Mouse (Mus musculus) T-helper 17 cell (primary cell): ENCODE measurements around the gene Lamtor2.

Experiments used
- in situ Hi-C, 2 experiments: fragments of 300-600 bp; cut with MboI, MseI; formaldehyde crosslinking; loops; 1 replicate in 1 of 2; 2 replicates in 1 of 2; pipeline ENCODE4 v1.15.1; 2025; ENCODE audit warnings: high pct_unique_total_duplicates in 2 of 2

Gene Lamtor2

GRCm38 (mm10) chr3:88528646-88529045, 24.2 kb downstream of the Lamtor2 start:
- in situ Hi-C loops: no loop called here

DNA sequence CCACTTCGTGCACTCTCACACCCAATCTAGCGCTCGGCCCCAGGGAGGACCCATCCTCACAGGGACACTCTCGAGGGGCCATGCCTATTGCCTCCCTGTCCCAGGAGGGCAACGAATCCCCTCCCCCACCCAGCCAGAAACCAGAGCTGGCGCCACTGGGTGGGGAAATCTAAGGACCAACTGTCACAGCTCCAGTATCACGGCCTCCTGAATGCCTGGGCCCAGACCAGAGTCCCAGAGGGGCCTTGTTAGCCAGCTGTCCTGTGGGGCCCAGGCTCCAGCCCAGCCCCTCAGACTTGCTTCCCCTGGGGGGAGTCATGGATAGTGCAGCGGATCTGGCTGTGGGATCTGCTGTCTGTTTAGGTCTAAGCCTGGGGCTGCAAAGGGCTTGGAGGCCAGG, 25.3 kb downstream of the Lamtor2 start:
- in situ Hi-C loops: no loop called here

- in situ Hi-C loops: no loop called here
These were observed 26.4 kb downstream of the Lamtor2 start for GRCm38 (mm10) chr3:88526157-88527131.

- in situ Hi-C loops: no loop called here
These were observed 27.9 kb downstream of the Lamtor2 start for GRCm38 (mm10) chr3:88525021-88525420.

DNA sequence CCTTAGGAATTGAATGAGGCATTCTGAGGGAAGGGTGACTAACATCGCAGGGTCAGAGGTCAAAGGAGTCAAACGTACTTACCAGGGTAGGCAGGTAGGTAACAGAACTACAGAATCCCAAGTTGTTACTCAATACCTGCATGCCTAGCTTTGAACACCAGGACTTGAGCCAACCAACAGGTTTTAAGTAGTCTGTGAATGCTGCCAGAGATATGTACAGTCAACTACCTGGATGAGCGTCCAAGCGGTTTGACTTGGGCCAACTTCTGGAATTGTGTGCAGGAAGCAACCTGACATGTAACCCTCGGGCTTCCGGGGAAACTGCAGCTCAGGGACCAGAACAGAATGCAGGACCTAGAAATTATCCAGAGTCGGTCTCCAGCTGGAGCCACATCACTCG, 29.8 kb downstream of the Lamtor2 start:
- in situ Hi-C loops: loop anchor here (5.0 kb wide), 2 partner anchors 36 to 116 kb away; no protein-coding TSS in a partner anchor

GRCm38 (mm10) chr3:88521803-88522331, 31.0 kb downstream of the Lamtor2 start:
- in situ Hi-C loops: loop anchor here (5.0 kb wide), 2 partner anchors 35 to 115 kb away; no protein-coding TSS in a partner anchor

- in situ Hi-C loops: loop anchor here (5.0 kb wide), 2 partner anchors 34 to 114 kb away; no protein-coding TSS in a partner anchor
These were observed 31.7 kb downstream of the Lamtor2 start for GRCm38 (mm10) chr3:88521156-88521555.

GRCm38 (mm10) chr3:88520078-88520477, 32.8 kb downstream of the Lamtor2 start:
- in situ Hi-C loops: loop anchor here (5.0 kb wide), 2 partner anchors 33 to 113 kb away; no protein-coding TSS in a partner anchor

DNA sequence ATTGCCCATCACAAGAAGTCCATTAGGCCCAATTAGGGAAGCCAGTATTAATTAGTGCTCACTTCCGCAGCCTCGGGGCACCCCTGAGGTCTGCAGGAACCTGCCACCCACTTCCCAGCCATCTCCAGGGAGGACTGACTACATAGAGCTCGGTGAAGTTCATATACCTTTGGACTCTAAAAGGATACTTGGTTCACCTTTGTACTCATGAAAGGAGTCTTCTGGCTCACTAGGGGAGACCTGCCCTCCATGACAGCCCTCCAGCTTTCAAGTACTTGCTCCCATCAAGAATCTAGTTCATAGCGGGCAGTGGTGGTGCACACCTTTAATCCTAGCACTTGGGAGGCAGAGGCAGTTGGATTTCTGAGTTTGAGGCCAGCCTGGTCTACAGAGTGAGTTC, 34.5 kb downstream of the Lamtor2 start:
- in situ Hi-C loops: loop anchor here in 1 of 2 experiments (10.0 kb wide), 1 partner anchor 374 kb away; the partner anchor contains the start of gene Mef2d

- in situ Hi-C loops: loop anchor here in 1 of 2 experiments (10.0 kb wide), 1 partner anchor 372 kb away; the partner anchor contains the start of gene Mef2d
These were observed 36.5 kb downstream of the Lamtor2 start for GRCm38 (mm10) chr3:88516407-88516806.

DNA sequence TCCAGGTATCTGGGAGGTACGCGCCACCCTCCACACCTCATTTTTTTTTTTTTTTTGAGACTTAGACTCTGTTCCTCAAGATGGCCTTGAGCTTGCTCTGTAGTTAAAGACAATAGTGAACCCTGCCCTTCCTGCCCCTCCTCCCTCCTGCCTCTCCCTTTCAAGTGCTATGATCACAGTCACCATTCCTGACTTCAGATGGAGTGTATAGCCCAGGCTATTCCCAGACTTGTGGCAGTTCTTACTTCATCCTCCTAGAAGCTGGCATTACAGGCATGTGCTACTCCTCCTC, 37.8 kb downstream of the Lamtor2 start:
- in situ Hi-C loops: loop anchor here in 1 of 2 experiments (10.0 kb wide), 1 partner anchor 370 kb away; the partner anchor contains the start of gene Mef2d

GRCm38 (mm10) chr3:88514231-88515094, 38.4 kb downstream of the Lamtor2 start:
- in situ Hi-C loops: loop anchor here in 1 of 2 experiments (10.0 kb wide), 1 partner anchor 370 kb away; the partner anchor contains the start of gene Mef2d

GRCm38 (mm10) chr3:88513546-88514115, 39.2 kb downstream of the Lamtor2 start:
- in situ Hi-C loops: loop anchor here in 1 of 2 experiments (10.0 kb wide), 1 partner anchor 369 kb away; the partner anchor contains the start of gene Mef2d

DNA sequence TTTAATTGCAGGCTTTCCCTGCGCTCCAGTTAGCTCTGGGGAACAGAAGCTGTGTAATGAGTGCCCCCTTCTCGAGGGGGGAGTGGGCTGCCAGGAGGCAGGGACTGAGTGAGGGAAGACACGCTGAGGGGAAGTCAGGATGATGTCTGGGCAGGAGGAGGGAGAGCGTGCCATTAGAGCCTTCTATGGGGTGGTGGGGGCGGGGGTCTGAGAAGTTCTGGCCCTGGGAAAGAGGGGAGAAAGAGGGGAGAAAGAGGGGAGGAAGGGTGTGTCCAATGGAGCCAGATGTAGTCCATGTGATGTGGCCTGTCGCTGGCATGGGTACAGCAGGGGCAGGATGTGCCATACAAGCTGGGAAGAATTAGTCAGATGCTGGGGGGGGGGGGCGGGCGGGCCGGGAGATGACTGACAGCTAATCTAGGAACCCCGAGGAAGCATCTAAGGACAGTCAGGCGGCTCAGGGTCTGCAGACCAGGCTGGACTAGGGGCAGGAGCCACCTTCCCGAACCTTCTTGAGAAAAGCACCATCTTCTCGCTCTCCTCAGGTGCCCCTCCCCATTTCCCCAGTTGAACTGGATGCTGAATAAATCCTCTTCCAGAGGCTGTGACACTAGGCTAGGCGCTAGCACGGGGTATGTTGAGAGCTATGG, 39.9 kb downstream of the Lamtor2 start:
- in situ Hi-C loops: loop anchor here in 1 of 2 experiments (10.0 kb wide), 1 partner anchor 368 kb away; the partner anchor contains the start of gene Mef2d

GRCm38 (mm10) chr3:88512141-88512895, 40.6 kb downstream of the Lamtor2 start:
- in situ Hi-C loops: loop anchor here in 1 of 2 experiments (10.0 kb wide), 1 partner anchor 368 kb away; the partner anchor contains the start of gene Mef2d

DNA sequence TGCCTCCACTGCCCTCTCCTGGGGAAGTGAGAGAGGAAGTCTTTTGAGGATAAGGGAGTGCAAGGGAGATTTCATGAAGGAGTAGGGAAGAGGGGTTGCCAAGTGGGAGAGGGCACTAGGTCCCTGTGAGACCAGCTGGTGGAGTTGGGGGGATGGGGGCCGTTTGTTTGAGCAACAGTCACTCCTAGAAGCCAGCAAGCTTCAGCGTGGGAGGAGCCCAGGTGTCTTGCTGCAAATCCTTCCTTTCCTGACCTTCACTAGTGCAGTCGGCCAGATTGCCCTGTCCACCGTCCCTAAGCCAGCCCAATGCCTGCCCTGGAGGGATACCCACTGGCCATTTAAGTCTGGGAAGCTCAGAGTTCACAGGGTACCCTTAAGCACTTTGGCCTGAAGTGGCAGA, 41.3 kb downstream of the Lamtor2 start:
- in situ Hi-C loops: loop anchor here in 1 of 2 experiments (10.0 kb wide), 1 partner anchor 367 kb away; the partner anchor contains the start of gene Mef2d

- in situ Hi-C loops: loop anchor here in 1 of 2 experiments (10.0 kb wide), 1 partner anchor 366 kb away; the partner anchor contains the start of gene Mef2d
These were observed 42.2 kb downstream of the Lamtor2 start for GRCm38 (mm10) chr3:88510421-88511289.
